Mouse (Mus musculus) left cerebral cortex, adult 2 months (tissue): ENCODE measurements around the gene Tbc1d10c. TPM values are rescaled to one million over a fixed set of nuclear protein-coding genes. Genes with fewer than 3 reads are reported as not detected.

Experiments used
- DNase-seq, 2 experiments: peaks; one replicate each; pipeline ENCODE4 v3.0.0; 2021 to 2022; ENCODE audit warnings: low spot score in 2 of 2, mixed read lengths in 1 of 2; ENCODE audit errors: extremely low spot score in 1 of 2
- H3K27ac ChIP-seq: fragments of 200-600 bp; 2 replicates; pipeline ENCODE4 v1.8.1; 2022
- H3K4me3 ChIP-seq: fragments of 200-600 bp; 2 replicates; pipeline ENCODE4 v1.8.1; 2022
- CTCF ChIP-seq: fragments of 200-600 bp; IDR thresholded peaks from 2 replicates; pipeline ENCODE4 v1.8.1; 2022; ENCODE audit warnings: antibody characterized with exemption, mild to moderate bottlenecking, moderate library complexity
- intact Hi-C: fragments of 180-260 bp; cut with DNase I; formaldehyde crosslinking; loops from one replicate; pipeline ENCODE4 v1.15.1; 2025
- total RNA-seq, 2 experiments: library from RNA; stranded (reverse); gene quantifications; 2 replicates each; pipeline ENCODE4 v1.2.3; 2021

Tbc1d10c gene
- total RNA-seq, 2 experiments from 2014 or later = 1.4 to 1.5 TPM

DNA sequence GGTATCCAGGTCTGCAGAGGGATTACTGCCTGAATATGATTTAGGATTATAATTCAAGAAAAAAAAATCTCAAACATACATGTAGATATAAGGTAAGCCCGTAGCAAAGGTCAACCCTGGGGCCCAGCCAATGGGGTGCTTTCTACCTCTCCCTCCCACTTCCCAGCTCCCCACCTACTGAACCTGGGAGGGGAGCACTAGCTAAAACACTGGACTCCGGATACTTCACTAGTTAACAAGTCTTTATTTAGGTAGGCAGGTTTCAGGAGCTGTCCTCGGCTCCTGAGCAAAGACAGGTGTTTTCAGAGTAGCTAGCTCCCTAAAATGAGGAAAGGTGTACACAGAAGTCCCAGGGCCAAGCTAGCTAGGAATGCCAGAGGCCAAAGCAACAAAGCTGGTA, 27.0 kb downstream of the Tbc1d10c start:
- DNase-seq = no peak
- no peak overlapping the region for H3K27ac ChIP-seq
- intact Hi-C loops = no loop called here
- H3K4me3 ChIP-seq = no peak overlapping the region
- no peak for TF ChIP-seq CTCF

DNA sequence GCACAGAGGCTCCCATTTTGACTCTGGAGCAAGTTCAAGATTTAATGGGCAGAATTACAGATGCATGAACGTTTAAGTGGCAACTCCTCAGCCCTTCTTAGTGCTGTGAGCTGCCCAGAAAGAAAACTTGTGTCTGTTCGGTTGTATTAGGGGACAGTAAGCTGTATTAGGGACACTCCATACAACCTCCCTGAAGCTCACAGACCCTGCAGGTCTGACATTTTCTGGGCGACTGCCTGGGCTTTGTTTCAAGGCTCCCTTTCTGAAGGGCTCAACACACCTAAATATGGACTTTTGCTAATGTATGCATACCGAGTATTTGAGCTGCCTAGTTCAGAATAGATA, 27.6 kb downstream of the Tbc1d10c start:
- intact Hi-C loops = no loop called here
- Histone ChIP-seq H3K27ac (peak overlapping the region; percentile 84), H3K4me3 (peak overlapping the region; percentile 76)
- no peak for DNase-seq
- no peak for TF ChIP-seq CTCF

DNA sequence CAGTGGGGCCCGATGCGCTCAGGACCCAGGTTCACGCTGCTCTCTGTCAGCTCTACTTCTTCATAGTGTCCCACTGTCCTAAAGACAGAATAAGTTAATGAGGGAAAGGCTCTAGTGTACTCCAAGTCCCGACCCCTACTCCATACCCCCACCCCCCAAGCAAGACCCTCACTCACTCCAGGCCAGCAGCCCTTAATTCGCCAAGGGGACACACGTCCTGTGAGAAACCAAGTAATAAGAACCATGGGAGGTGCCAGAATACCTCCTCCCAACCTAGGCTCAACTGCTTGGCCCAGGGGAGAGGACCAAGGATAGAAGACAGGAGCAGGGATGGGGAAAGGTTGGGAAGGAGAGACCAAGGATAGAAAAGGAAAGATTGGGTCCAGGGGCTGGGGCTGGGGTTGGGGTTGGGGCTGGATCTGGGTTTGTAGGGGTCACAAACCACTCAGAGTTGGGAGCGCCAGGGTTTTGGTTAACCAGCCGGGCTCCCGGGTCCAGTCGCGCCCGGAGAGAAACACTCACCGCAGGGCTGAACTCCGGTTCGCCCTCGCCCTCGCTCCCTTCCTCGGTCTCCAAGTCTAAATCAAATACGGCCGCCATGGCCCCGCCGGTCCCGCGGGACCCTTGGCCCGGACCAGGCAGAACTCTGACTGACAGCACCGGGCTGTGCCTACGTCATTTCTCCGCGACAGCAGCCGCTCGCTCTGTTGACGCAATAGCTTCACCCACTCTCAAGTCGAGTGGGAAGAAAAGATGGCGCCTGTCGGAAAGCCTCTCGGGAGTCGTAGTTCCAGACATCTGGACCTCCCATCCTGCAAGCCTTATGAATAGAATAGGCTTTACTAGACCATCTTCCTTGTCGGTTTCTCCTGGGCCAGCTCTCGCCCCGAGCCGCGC, 28.2 kb downstream of the Tbc1d10c start, which contains the start of gene Rps6kb2:
Gene Rps6kb2, minus strand, starts transcription at position 709 of the 897 bp plus-strand sequence.
- intact Hi-C loops = no loop called here
- DNase-seq = peak; percentile 96
- Histone ChIP-seq H3K27ac (peak within 1 kb of the TSS; percentile 84), H3K4me3 (peak within 1 kb of the TSS; percentile 76)
- no peak for TF ChIP-seq CTCF

DNA sequence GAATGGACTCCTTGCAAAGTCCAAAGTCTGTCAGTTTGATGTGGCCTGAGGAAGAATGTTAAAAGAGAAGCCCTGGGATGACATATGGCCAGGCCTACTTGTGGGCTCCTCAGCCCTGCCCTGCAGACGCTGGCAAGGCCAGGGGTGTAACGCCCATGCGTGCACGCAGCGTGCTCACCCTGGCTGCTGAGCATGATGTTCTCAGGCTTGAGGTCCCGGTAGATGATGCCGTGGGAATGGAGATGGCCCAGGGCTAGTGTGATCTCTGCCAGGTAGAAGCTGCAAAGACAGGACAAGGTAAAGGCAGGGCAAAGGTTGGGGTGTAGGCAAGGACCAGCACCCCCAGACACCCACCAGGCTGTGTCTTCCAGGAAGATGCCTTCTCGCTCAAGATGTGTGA, 32.0 kb downstream of the Tbc1d10c start:
- no peak for TF ChIP-seq CTCF
- DNase-seq = no peak
- Histone ChIP-seq H3K27ac (no peak overlapping the region), H3K4me3 (no peak overlapping the region)
- intact Hi-C loops = no loop called here

DNA sequence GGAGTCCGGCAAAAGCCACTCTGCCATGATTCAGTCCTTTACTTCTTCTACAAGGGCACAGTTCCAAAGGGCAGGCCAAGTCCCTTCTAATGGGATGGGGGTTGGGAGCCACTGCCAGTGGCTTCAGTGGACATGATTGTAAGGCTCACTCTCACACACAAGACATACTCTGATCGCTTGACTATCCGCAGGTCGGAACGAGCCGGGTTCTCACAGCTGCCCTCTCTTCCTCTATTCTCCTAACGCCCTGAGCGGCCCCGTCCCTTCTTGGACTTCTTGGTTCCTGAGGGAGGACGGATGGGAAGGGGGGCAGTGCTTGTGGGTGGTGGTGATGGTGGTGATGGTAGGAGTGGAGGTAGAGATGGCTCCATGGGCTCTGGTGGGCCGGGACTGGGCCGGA, 34.3 kb downstream of the Tbc1d10c start:
- H3K27ac ChIP-seq = no peak overlapping the region
- no peak for TF ChIP-seq CTCF
- no peak overlapping the region for H3K4me3 ChIP-seq
- DNase-seq = no peak
- intact Hi-C loops = no loop called here

DNA sequence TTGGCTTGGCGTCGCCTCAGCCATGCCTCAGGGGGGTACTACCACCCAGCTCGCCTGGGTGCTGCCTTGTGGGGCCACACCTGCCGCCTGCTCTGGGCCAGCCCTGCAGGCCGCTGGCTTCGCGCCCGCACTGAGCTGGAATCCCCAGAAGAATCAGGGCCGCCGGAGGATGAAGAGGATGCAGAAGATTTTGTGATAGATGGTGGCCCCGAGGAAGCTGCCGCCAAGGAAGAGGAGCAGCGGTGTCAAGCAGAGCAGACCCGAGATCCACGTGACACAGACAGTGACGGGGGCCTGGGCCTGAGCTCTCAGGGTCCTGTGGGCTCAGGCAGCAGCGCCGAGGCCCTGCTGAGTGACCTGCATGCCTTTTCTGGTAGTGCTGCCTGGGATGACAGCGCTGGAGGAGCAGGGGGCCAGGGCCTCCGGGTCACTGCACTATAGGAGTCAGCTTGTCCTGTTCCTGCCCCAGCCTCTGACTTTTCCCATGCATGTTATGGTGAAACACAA, 35.0 kb downstream of the Tbc1d10c start:
- H3K4me3 ChIP-seq = no peak overlapping the region
- no peak for TF ChIP-seq CTCF
- intact Hi-C loops = no loop called here
- no peak overlapping the region for H3K27ac ChIP-seq
- no peak for DNase-seq

DNA sequence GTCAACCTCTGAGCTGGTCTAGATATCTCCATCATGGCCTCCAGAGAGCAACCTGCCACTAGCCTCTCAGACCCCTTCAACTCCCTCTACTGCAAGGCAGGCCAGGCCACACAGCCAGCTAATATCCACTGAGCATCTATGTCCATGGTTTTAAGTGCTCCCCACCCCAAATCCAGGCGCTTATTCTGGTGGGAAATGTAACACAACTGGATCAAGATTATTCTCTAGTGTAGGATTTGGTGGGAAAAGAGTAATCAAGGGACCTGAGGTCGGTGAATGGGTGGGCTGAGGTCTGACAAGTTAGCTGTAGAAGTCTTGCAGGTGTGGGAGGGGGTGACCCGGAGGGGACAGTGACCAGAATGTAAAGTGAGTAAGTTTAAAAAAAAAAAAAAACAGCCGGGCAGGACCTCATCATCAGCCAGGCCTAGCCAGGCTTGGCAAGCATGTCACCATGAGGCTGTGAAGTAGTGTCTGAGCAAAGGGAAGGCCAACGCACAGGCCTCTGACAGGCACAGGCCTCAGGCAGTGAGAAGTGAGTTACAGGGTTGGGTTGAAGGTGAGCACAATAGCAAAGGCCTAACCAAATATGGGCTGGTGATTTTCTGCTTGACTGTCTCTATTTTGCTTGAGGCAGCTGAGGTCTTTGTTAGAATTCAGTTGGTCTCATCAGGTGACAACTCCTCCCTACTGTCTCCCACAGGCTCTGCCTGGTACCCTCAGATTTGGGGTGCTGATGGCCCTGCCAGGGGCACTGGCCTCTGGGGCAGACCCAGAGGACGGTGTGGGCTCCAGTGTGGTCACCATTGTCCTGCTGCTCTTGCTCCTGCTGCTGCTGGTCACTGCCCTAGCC, 35.6 kb downstream of the Tbc1d10c start:
- no peak for TF ChIP-seq CTCF
- H3K4me3 ChIP-seq = no peak overlapping the region
- DNase-seq = no peak
- no peak overlapping the region for H3K27ac ChIP-seq
- intact Hi-C loops = no loop called here

DNA sequence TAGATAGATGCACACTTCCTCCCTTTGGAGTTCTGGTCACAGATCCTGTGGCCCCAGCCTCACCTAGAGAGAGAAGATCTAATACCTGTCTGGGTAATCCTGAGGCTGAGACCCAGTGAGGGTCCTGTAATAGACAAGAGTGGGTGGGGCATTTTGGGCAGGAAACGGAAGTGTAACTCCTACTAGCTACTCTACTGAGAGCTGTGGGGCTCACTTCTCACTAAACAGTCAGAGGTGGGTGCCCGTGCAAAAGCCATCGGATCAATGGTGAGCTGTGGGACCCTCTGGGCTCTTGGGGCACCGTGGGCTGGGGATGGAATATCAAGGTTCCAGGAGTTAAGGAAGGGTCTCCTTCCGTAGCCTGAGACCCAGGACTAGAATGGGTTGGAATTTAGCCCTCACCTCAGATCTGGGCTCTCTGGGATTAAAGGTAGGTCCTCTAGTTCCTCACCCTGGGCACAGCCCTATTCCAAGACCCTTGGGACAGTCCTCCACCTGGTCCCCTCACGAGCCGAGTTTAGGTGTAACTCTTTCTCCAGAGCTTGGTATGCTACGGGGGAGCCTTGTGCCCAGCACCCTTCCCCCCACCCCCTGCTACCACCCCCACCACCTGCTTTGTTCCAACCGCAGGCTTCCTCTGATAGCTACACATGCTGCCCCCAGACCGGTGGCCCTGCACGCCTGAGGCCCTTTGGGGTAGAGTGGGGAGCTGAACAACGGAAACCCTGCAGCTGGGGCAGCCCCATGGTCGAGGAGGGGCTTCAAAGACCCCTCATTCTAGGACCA, 36.5 kb downstream of the Tbc1d10c start:
- no peak for DNase-seq
- H3K4me3 ChIP-seq = no peak overlapping the region
- no peak for TF ChIP-seq CTCF
- intact Hi-C loops = no loop called here
- H3K27ac ChIP-seq = no peak overlapping the region

DNA sequence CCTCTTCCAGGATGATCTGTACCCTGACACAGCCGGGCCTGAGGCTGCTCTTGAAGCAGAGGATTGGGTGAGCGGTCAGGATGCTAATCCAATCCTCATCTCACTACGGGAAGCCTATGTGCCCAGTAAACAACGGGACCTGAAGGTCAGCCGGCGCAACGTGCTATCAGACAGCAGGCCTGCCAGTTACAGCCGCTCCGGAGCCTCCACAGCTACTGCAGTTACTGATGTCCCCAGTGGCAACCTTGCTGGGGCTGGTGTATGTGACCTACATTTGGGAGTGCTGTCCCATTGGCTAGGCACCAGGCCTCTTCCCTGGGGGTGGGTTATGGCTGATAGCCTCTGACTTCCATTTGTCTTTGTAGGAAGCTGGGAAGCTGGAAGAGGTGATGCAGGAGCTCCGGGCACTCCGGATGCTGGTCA, 37.8 kb downstream of the Tbc1d10c start, which contains the start of gene Ptprcap:
Gene Ptprcap, plus strand, starts transcription at position 373 of the 423 bp plus-strand sequence.
- DNase-seq = no peak
- H3K27ac ChIP-seq = peak within 1 kb of the TSS; percentile 26; the same call in 1 of the 2 replicates
- intact Hi-C loops = no loop called here
- no peak within 1 kb of the TSS for H3K4me3 ChIP-seq
- no peak for TF ChIP-seq CTCF

DNA sequence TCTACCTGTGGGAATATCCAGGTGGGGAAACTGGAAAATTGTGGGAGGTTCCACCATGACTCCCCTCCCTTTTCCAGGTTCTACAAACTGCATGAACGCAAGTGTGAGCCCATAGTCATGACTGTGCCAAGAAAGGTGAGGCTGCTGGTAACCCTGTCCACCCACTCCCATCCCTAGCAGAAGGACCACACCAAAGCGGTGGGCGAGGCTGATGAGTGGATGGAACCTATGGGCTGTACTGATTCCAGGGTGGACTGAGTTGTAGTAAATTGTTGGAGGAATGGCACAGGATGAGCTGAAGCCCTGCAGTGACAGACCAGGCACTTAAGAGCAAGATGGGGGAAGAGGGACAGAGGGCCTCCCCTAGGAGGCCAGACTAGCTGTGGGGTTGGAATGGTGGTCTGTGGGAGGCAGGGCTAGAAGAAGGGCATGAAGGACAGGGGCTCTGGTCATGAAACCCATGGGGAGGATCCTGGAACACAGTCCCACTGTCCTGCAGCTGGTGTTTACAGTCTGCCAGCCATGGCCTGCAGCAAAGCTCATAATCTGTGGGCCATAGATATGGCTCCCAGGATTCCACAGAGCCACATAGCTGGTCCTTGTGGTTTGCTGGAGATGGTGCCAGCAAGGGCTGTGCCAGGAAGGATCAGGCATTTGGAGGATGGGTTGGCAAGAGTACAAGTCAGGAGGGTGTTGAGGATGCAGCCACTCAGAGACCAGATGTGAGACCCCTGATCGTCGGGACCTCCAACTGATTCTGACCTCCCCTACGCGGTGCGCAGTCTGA, 38.4 kb downstream of the Tbc1d10c start:
- no peak for DNase-seq
- Histone ChIP-seq H3K4me3 (no peak overlapping the region), H3K27ac (peak overlapping the region; percentile 26; the same call in 1 of the 2 replicates)
- no peak for TF ChIP-seq CTCF
- intact Hi-C loops = no loop called here
